Mouse (Mus musculus) kidney, adult 2 months (tissue): Measurements from ENCODE around the gene Scaf1.

Experiments
- CTCF ChIP-seq: fragments of 200-500 bp; conservative IDR thresholded peaks from 2 replicates; pipeline ENCODE4 v1.5.1; 2011; ENCODE audit warnings: low read depth, mild to moderate bottlenecking, control low read depth, low read length, moderate library complexity, mixed read lengths; ENCODE audit not compliant: insufficient read depth, insufficient read length
- POLR2A ChIP-seq: fragments of 200-500 bp; IDR thresholded peaks from one replicate; pipeline ENCODE4 v1.6.1; 2011; ENCODE audit warnings: low read depth, low read length, control low read depth

- TF ChIP-seq POLR2A, result no peak
- TF ChIP-seq CTCF, result no peak
Observed at GRCm38 (mm10) chr7:45050945-45051600, 34.9 kb upstream of the Scaf1 start.
